Mouse (Mus musculus) cerebellum, postnatal 4 days (tissue): ENCODE data around the gene Il11ra1.
"Not testable (repeated sequence)": the region's sequence is repeated elsewhere in the genome, so short reads cannot be mapped to it uniquely, and the experiment has no call there.

ENCODE experiments used
- DNase-seq, 2 experiments: peaks; one replicate each; pipeline ENCODE4 v3.0.0; 2022; ENCODE audit warnings: low spot score in 2 of 2, mixed read lengths in 1 of 2

The Il11ra1 gene

DNA sequence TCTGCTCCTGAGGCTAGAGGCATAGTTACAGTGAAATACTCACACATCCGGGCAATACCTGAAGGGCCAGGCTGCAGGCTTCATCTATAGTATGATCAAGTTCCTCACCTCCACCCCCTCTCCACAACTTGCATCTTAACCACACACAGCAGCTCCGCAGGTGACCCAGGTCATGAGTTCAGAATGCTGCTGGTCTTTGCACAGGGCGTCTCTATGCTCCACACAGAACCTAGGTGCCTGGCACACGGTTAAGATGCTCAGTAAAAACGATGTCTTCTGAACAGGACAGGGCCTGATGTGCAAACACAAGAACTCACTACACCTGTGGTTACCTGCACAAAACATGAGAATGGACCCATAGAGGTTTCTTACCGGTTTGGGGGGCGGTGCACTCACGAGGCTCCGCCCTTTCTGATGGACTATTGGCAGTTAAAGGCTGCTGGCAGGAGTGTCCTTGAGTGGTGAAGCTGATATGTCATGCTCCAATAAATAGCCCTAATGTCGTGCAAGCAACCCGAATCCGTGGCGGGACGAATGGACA lies 55.1 kb downstream of the Il11ra1 start, which contains the start of gene Galt:
Galt (plus strand) TSS at position 432 of the 541 bp plus-strand sequence.
- DNase-seq = no peak

GRCm38 (mm10) chr4:41755338-41756305 lies 55.8 kb downstream of the Il11ra1 start, which contains the start of gene Sigmar1:
TSS of gene Sigmar1 (minus strand) at chr4:41756157.
- peak; percentile 59 to 80 for DNase-seq

- DNase-seq = no peak
Observed at GRCm38 (mm10) chr4:41756440-41756839, 56.7 kb downstream of the Il11ra1 start.

DNA sequence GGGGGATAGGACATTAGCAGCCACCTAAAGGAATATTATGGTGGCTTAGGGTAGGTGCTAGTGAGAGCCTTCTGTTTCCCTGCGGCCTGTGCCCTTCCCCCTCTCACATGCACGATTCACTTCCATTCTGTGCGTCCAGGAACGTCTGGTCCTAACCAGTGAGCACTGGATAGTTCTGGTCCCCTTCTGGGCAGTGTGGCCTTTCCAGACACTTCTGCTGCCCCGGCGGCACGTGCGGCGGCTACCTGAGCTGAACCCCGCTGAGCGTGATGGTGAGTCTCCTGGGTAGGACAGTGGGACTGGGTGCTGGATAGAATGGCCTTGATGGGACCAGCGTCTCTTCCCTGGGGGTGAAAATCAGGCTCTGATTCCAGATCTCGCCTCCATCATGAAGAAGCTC lies 57.5 kb downstream of the Il11ra1 start:
- DNase-seq = no peak

GRCm38 (mm10) chr4:41758021-41758420 lies 58.2 kb downstream of the Il11ra1 start:
- DNase-seq = no peak

GRCm38 (mm10) chr4:41758701-41759100 lies 58.9 kb downstream of the Il11ra1 start:
- no peak for DNase-seq

- DNase-seq = no peak
Observed at GRCm38 (mm10) chr4:41759206-41759605, 59.4 kb downstream of the Il11ra1 start.

GRCm38 (mm10) chr4:41759656-41760287 lies 60.0 kb downstream of the Il11ra1 start:
- no peak for DNase-seq

GRCm38 (mm10) chr4:41760288-41760721 lies 60.5 kb downstream of the Il11ra1 start:
- peak; percentile 60 to 85 for DNase-seq

DNA sequence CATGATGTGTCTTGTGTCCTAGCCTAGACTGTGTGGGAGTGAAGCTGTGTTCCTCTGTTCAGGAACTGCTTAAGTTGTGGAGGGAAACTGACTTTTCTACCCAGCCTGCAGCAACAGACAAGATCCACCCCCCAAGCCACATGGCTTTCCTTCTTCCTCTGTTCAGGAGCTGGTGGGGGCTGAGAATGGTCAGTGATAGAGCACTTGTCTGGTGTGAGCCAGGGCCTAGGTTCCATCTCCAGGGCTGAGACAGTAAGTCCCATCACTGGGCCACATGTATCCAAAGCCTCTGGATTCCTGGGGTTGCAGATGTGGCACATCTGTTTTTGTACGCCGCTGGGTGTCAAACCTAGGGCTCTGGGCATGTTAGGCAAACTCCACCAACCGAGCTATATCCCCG lies 61.1 kb downstream of the Il11ra1 start:
- no peak for DNase-seq

- no peak for DNase-seq
Observed at GRCm38 (mm10) chr4:41761680-41762079, 61.9 kb downstream of the Il11ra1 start.

GRCm38 (mm10) chr4:41762099-41762687 lies 62.4 kb downstream of the Il11ra1 start:
- DNase-seq = no peak

- peak in 1 of 2 experiments; percentile 68 for DNase-seq
Observed at GRCm38 (mm10) chr4:41762688-41763114, 62.9 kb downstream of the Il11ra1 start.

GRCm38 (mm10) chr4:41763176-41763575 lies 63.4 kb downstream of the Il11ra1 start:
- DNase-seq = not testable (repeated sequence)

- DNase-seq = not testable (repeated sequence)
Observed at GRCm38 (mm10) chr4:41767301-41767700, 67.5 kb downstream of the Il11ra1 start.

DNA sequence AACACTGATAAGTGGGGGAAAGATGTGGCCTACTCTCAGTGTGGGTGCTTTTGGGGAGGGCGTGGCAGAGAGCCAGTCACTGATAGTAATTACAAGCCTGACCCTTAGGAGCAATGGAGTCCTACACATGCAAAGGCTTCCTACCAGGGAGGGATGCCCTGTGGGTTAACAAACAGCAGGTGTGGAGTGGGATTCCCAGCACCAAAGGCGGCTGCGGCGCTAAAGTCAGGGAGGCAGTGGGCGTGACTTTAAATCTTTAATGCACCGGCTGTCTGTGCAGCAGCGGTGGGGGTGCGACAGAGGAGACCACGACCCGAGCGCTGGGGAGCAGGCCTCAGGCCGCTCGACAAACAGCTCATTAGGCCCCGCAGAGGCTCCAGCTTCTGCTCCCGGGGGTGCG lies 73.2 kb downstream of the Il11ra1 start:
- not testable (repeated sequence) for DNase-seq

GRCm38 (mm10) chr4:41773502-41773901 lies 73.7 kb downstream of the Il11ra1 start:
- DNase-seq = peak in 1 of 2 experiments; percentile 52

DNA sequence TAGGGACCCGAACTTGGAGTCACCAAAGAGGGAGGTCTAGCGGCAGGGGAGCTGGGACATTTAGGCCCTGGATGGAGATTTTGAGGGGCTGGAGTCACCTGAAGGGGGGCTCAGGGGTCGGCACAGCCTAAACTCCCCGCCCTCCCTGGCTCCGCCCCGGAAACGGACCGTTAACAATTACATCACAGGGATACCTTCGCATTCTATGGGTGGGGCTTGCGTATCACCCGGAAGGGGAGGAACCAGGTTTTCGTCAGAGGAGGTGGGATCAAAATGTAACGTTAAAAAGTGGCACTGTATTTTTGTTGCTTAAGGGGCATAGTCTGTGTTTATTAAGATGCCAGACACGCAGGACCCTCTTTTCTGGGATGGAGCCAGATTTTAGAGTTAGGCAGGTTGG lies 74.2 kb downstream of the Il11ra1 start, which contains the start of gene Ccl27a:
Ccl27a (minus strand) TSS at position 246 of the 400 bp plus-strand sequence.
- DNase-seq = peak in 1 of 2 experiments; percentile 66

DNA sequence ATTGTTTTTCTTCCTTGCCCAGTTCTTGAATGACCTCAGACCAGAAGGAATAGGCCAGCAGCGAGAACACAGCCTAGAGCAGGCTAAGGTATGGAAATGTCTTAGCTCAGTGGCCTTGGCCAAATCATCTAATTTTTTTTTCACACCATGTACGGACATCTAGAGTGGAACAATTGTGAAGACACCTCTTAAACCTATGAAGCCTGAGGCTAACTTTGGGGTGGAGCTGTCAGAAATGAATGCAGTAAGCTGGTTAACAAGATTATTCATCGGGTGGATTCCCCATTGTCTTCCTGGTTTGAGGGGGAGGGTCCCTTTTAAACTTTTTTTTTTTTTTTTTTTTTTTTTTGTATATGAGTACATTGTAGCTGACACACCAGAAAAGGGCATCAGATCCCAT lies 74.7 kb downstream of the Il11ra1 start:
- not testable (repeated sequence) for DNase-seq

DNA sequence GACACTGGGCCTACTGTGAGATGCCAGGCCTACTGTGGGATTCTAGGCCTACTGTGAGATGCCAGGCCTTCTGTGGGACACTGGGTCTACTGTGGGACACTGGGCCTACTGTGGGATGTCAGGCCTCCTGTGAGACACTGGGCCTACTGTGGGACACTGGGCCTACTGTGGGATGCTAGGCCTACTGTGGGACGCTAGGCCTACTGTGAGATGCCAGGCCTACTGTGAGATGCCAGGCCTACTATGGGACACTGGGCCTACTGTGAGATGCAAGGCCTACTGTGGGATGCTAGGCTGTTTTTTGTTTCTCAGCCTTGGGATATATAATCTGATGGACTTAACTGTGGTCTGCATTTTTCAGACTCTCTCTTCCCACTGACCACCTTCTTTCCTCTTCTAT lies 76.1 kb downstream of the Il11ra1 start:
- DNase-seq = not testable (repeated sequence)

DNA sequence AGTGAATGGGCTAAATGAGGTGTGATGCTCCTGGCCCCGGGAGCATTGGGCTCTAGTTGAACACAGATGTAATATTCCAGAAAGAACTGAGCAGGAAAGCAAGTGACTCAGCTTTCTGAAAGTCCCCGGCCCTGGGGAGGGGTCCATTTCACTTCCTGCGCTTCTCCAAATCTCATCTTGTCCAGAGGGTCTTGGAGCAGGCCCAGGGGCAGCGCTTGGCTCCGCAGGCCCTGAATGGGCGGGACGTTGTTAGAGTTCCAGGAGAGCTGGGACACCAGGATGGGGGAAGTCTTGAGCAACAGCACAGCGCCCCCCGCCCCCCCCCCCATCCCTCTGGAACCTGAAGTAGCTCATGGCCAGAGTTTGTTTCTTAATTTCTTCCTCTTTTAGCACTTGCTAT lies 81.5 kb downstream of the Il11ra1 start:
- DNase-seq = not testable (repeated sequence)
